Mouse (Mus musculus): ENCODE results near the gene Gm17387. TPM values are rescaled to one million over a fixed set of nuclear protein-coding genes. Genes with fewer than 3 reads are reported as not detected.

Gene Gm17387
- polyA plus RNA-seq, 1 experiment, result not detected

DNA sequence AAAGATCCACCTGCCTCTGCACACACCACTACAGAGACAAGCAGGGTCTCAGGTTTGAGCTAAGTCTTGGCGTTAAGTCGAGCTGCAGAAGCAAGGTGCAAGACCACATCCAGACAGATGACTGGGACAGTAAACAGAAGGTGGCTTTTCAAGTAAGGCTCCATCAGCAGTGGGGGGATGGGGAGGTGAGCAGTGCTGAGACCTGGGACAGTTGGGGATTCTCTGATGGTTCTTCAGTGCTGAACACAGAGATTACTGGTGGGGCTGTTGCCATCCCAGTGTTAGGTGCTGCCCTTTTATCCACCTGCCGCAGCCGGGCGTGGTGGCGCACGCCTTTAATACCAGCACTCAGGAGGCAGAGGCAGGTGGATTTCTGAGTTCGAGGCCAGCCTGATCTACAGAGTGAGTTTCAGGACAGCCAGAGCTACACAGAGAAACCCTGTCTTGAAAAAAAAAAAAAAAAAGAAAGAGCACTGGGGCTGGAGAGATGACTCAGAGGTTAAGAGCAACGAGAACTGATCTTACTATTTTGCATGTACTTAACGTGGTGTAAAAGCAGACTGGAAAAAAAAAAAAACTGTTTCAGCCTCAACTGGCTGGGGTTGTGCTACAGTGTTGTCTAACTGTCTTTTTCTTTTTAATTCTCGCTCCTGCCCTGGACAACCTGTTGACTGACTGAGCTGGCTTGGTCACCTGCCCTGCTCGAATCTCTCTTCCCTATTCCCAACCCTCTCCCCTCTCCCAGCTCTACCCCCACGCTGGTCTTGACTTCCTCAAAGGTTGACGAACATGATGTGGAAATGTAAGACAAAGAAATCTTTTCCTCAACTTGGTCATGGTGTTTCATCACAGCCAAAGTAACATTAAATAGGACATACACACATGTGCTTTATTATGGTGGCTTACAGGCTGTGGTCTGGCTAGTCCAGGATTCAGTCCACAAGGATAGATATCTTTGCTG, 7.2 kb upstream of the Gm17387 start:
- TF ChIP-seq POLR2A (IDR thresholded peaks at IDR 0.05; ENCODE audit: insufficient read depth, low read length) (no peak), CTCF (IDR thresholded peaks at IDR 0.05; ENCODE audit: low read depth, low read length) (no peak), EP300 (IDR thresholded peaks at IDR 0.05; ENCODE audit: insufficient read depth, low read depth, low read length) (no peak)
- no peaks in the 10 kb centered on the region for H3K9me3 ChIP-seq (replicated peaks; ENCODE audit: control insufficient read depth, insufficient read depth, low read length, poor library complexity, severe bottlenecking)
- H3K27me3 ChIP-seq (ENCODE audit: control insufficient read depth, insufficient read depth, low read length, poor library complexity, severe bottlenecking), result no peaks in the 10 kb centered on the region
- no peaks in the 10 kb centered on the region for H3K4me1 ChIP-seq (ENCODE audit: control insufficient read depth, insufficient read depth, low read length)
- no peaks in the 10 kb centered on the region for H3K36me3 ChIP-seq (ENCODE audit: control insufficient read depth, insufficient read depth, low read length, poor library complexity, severe bottlenecking)
- 0 out of 2 replicates have a peak overlapping the region, but pooled peaks have one; percentile 2 for H3K9ac ChIP-seq (ENCODE audit: low read depth, poor library complexity, severe bottlenecking)
- H3K27ac ChIP-seq (ENCODE audit: insufficient read depth, low read length), result no peak overlapping the region
- no peak overlapping the region for H3K4me3 ChIP-seq (ENCODE audit: low read depth, low read length)

DNA sequence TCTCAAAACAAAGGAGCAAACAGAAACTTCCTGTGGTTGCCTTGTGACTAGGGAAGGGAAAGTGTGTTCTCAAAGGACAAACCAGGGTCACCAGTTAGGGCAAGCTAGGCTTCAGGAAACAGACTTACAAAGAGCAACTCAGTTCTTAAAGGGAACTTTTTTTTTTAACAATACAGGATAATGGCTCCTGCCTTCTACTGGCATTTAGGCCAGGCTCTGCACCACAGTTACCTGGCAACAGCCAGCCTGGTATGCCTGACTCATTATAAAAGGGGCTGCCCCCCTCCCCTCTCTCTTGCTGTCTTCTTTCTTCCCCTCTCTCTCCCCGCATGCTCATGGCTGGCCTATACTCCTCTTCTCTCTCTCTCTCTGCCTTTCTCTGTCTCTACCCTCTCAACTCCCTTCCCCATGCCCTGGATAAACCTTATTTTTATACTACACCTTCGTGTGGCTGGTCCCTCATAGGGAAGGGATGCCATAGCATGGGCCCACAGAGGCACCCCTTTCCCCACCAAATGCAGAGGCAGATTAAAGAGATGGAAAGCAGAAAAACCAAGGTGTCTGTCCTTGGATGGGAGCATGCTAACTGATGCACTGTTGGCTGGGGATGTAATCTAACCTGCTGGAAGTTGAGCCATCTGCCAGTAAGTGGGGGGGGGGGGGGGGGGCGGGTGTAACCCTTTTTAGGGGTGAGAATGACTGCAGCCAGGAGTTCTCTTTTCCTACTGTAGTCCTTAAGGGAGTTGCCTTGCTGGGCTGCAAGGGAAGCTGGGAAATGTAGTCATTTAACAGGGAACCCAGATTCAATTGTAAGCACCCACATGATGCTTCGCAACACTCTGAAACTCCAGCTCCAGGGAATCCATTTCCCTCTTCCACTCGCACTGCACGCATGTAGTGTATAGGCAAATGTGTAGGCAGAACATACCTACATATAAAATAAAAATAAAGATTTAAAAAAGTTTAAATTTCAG, 3.8 kb upstream of the Gm17387 start:
- Histone ChIP-seq H3K9ac (ENCODE audit: low read depth, poor library complexity, severe bottlenecking) (peak overlapping the region; percentile 16), H3K27ac (ENCODE audit: insufficient read depth, low read length) (peak overlapping the region; percentile 99), H3K27me3 (ENCODE audit: control insufficient read depth, insufficient read depth, low read length, poor library complexity, severe bottlenecking) (no peaks in the 10 kb centered on the region), H3K36me3 (ENCODE audit: control insufficient read depth, insufficient read depth, low read length, poor library complexity, severe bottlenecking) (no peaks in the 10 kb centered on the region), H3K9me3 (replicated peaks; ENCODE audit: control insufficient read depth, insufficient read depth, low read length, poor library complexity, severe bottlenecking) (no peaks in the 10 kb centered on the region), H3K4me1 (ENCODE audit: control insufficient read depth, insufficient read depth, low read length) (peaks cover 2% of the 10 kb centered on the region), H3K4me3 (ENCODE audit: low read depth, low read length) (peak overlapping the region; percentile 9)
- TF ChIP-seq EP300 (IDR thresholded peaks at IDR 0.05; ENCODE audit: insufficient read depth, low read depth, low read length), result 0 out of 2 replicates have a peak, but pooled peaks have one; percentile 28
- no peak for TF ChIP-seq CTCF (IDR thresholded peaks at IDR 0.05; ENCODE audit: low read depth, low read length)

- H3K27ac ChIP-seq (ENCODE audit: insufficient read depth, low read length), result peak overlapping the region; percentile 66
- TF ChIP-seq CTCF (IDR thresholded peaks at IDR 0.05; ENCODE audit: low read depth, low read length), result no peak
- TF ChIP-seq EP300 (IDR thresholded peaks at IDR 0.05; ENCODE audit: insufficient read depth, low read depth, low read length), result no peak
- no peak for TF ChIP-seq POLR2A (IDR thresholded peaks at IDR 0.05; ENCODE audit: insufficient read depth, low read length)
- no peaks in the 10 kb centered on the region for H3K27me3 ChIP-seq (ENCODE audit: control insufficient read depth, insufficient read depth, low read length, poor library complexity, severe bottlenecking)
- H3K9me3 ChIP-seq (replicated peaks; ENCODE audit: control insufficient read depth, insufficient read depth, low read length, poor library complexity, severe bottlenecking), result no peaks in the 10 kb centered on the region
- peaks cover 2% of the 10 kb centered on the region for H3K4me1 ChIP-seq (ENCODE audit: control insufficient read depth, insufficient read depth, low read length)
- peak overlapping the region; percentile 16 for H3K9ac ChIP-seq (ENCODE audit: low read depth, poor library complexity, severe bottlenecking)
- no peak overlapping the region for H3K4me3 ChIP-seq (ENCODE audit: low read depth, low read length)
- H3K36me3 ChIP-seq (ENCODE audit: control insufficient read depth, insufficient read depth, low read length, poor library complexity, severe bottlenecking), result no peaks in the 10 kb centered on the region
Observed at GRCm38 (mm10) chr7:141026097-141026739, 2.7 kb upstream of the Gm17387 start.

- H3K4me1 ChIP-seq (ENCODE audit: control insufficient read depth, insufficient read depth, low read length), result peaks cover 2% of the 10 kb centered on the region
- no peaks in the 10 kb centered on the region for H3K27me3 ChIP-seq (ENCODE audit: control insufficient read depth, insufficient read depth, low read length, poor library complexity, severe bottlenecking)
- no peak for TF ChIP-seq CTCF (IDR thresholded peaks at IDR 0.05; ENCODE audit: low read depth, low read length)
- TF ChIP-seq POLR2A (IDR thresholded peaks at IDR 0.05; ENCODE audit: insufficient read depth, low read length), result no peak
- no peaks in the 10 kb centered on the region for H3K9me3 ChIP-seq (replicated peaks; ENCODE audit: control insufficient read depth, insufficient read depth, low read length, poor library complexity, severe bottlenecking)
- no peaks in the 10 kb centered on the region for H3K36me3 ChIP-seq (ENCODE audit: control insufficient read depth, insufficient read depth, low read length, poor library complexity, severe bottlenecking)
- H3K4me3 ChIP-seq (ENCODE audit: low read depth, low read length), result no peak overlapping the region
- H3K9ac ChIP-seq (ENCODE audit: low read depth, poor library complexity, severe bottlenecking), result no peak overlapping the region
- peak overlapping the region; percentile 66 for H3K27ac ChIP-seq (ENCODE audit: insufficient read depth, low read length)
Observed at GRCm38 (mm10) chr7:141026740-141027098, 2.2 kb upstream of the Gm17387 start.

GRCm38 (mm10) chr7:141030390-141030789, 1.5 kb downstream of the Gm17387 start:
- no peak for TF ChIP-seq EP300 (IDR thresholded peaks at IDR 0.05; ENCODE audit: insufficient read depth, low read depth, low read length)
- TF ChIP-seq POLR2A (IDR thresholded peaks at IDR 0.05; ENCODE audit: insufficient read depth, low read length), result no peak
- TF ChIP-seq CTCF (IDR thresholded peaks at IDR 0.05; ENCODE audit: low read depth, low read length), result no peak
- no peak overlapping the region for H3K4me3 ChIP-seq (ENCODE audit: low read depth, low read length)
- no peak overlapping the region for H3K9ac ChIP-seq (ENCODE audit: low read depth, poor library complexity, severe bottlenecking)
- H3K36me3 ChIP-seq (ENCODE audit: control insufficient read depth, insufficient read depth, low read length, poor library complexity, severe bottlenecking), result no peaks in the 10 kb centered on the region
- H3K4me1 ChIP-seq (ENCODE audit: control insufficient read depth, insufficient read depth, low read length), result peaks cover 2% of the 10 kb centered on the region
- H3K9me3 ChIP-seq (replicated peaks; ENCODE audit: control insufficient read depth, insufficient read depth, low read length, poor library complexity, severe bottlenecking), result no peaks in the 10 kb centered on the region
- no peaks in the 10 kb centered on the region for H3K27me3 ChIP-seq (ENCODE audit: control insufficient read depth, insufficient read depth, low read length, poor library complexity, severe bottlenecking)
- no peak overlapping the region for H3K27ac ChIP-seq (ENCODE audit: insufficient read depth, low read length)
